Mouse (Mus musculus): ENCODE data around the gene Inpp5d.

Gene Inpp5d

DNA sequence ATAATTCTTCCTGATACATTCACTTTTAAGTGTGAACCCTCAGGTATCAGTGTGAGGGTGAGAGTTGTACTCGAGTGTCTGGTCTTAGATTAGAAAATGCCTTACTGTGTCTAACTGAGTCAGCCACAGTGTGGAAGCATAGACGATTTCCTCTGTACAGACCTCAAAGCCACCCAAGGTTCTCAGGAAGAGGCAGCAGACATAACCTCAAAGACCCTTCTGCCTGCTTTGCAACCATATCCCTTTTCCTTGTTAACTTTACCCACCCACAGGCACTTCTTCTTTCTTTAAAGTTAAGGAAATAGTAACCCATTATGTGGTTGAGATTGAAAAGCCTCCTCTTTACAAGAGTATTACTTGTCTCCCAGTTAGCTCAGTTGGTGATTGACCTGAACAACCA, 145.6 kb downstream of the Inpp5d start:
- no peak for DNase-seq (ENCODE audit: extremely low read depth, low read depth, low spot score)

DNA sequence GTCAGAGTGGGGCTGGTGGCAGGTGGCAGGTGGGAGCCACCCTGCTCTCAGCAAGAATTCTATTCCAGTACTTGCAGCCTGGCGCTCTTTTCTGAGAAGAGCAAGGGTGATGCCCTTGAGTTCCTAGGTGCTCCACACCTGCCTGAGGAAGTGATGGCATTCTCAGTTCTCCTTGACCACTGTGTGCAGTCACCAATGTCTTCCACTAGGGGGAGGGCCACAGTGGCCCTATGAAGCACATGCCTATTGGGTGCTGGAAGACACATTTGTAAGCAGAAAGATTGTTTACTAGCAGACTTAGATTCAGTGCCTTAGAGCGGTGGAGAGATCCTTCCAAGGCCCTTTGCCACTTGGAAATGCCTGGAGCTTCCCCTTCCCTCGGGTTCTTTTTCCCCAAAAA, 146.1 kb downstream of the Inpp5d start:
- DNase-seq (ENCODE audit: extremely low read depth, low read depth, low spot score): no peak

DNA sequence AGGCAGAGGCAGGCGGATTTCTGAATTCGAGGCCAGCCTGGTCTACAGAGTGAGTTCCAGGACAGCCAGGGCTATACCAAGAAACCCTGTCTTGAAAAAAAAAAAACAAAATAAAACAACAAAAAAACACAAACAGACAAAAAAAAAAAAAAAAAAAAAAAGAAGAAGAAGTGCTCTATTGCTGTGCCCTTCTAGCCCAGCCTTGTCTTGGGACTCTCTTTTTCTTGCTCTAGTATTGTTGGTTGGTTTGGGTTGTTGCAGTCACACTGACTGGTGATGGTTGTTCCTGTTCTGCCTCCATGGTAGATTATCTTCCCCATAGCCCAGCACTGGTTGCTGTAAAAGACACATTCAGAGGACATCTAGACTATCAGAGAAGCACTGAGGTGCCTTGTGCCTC, 149.2 kb downstream of the Inpp5d start:
- no peak for DNase-seq (ENCODE audit: extremely low read depth, low read depth, low spot score)
